9 mouse cellular contexts compared by ENCODE assay signal in the genomic region with DNA sequence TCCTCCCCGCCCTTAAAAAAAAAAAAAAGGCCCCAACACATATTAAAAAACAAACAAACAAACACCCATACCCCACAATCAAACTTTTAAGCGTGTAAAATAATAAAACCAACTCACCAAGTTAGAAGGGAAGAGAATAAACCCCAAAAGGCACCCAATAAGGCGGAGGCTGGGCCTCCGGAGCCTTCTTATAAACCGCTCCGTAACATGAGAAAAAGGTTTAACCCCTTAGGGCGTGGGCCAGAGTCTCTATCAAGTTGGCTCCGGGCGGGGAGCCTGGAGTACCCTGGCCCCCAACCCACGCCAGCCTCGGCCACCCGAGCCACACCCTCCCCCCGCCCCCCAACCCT. TPM values are rescaled to one million over a fixed set of nuclear protein-coding genes. Genes with fewer than 3 reads are reported as not detected.
A peak's percentile ranks its signal among the peaks of the same experiment; 100 is the strongest.
DNase-seq lines count a peak whose midpoint lies in the region; ATAC-seq and TF ChIP-seq lines count a peak whose summit lies in the region.
"Had no signal": no experiment of that assay in that cellular context is flagged by ENCODE, and none has a peak within 500 bp of the region (broad histone marks: within the 10 kb centered on the region; RNA-seq: fewer than 3 reads in every experiment).

No protein-coding gene starts in this region.

- no peaks in the 10 kb centered on the region for H3K4me1 ChIP-seq in cortical plate, adult 2 months (ENCODE audit: control insufficient read depth, insufficient read depth, low read length)
- peaks cover 3% of the 10 kb centered on the region; the same call in 1 of the 2 replicates for H3K4me1 ChIP-seq in hindbrain, postnatal 0 days (ENCODE audit: insufficient read depth, low read length)
- peaks cover 30% of the 10 kb centered on the region for H3K4me1 ChIP-seq in neural tube, embryonic 12.5 days

- peak overlapping the region; percentile 97 for H3K9ac ChIP-seq in hindbrain, postnatal 0 days (replicated peaks; ENCODE audit: low read length)
- peak overlapping the region; percentile 96 for H3K9ac ChIP-seq in neural tube, embryonic 12.5 days

- peak overlapping the region; percentile 92 for H3K4me2 ChIP-seq in hindbrain, postnatal 0 days (ENCODE audit: low read depth, low read length)
- H3K4me2 ChIP-seq in neural tube, embryonic 12.5 days (replicated peaks), result peak overlapping the region; percentile 93

- H3K27me3 ChIP-seq in hindbrain, postnatal 0 days (ENCODE audit: insufficient read depth, low read length), result no peaks in the 10 kb centered on the region
- H3K27me3 ChIP-seq in neural tube, embryonic 12.5 days (replicated peaks), result no peaks in the 10 kb centered on the region; the same call in 1 of the 2 replicates

- peak overlapping the region; percentile 75 for H3K4me3 ChIP-seq in left cerebral cortex, adult 2 months
- H3K4me3 ChIP-seq in cortical plate, adult 2 months (ENCODE audit: insufficient read depth, low read length), result peak overlapping the region; percentile 60
- peak overlapping the region; percentile 85 for H3K4me3 ChIP-seq in hindbrain, postnatal 0 days (ENCODE audit: low read length)
- H3K4me3 ChIP-seq in neural tube, embryonic 12.5 days, result peak overlapping the region; percentile 75

- no peak for TF ChIP-seq CTCF in left cerebral cortex, adult 2 months (IDR thresholded peaks at IDR 0.05)
- TF ChIP-seq CTCF in cortical plate, adult 2 months (IDR thresholded peaks at IDR 0.05; ENCODE audit: extremely low read depth, insufficient read depth, low read length), result no peak
- TF ChIP-seq CTCF in hindbrain, postnatal 0 days (IDR thresholded peaks at IDR 0.05; ENCODE audit: low read depth), result no peak

- DNase-seq in left cerebral cortex, adult 2 months (ENCODE audit: extremely low spot score in 1 of 2, low spot score in 2 of 2), result no peak
- no peak for DNase-seq in left cerebral cortex, adult 11 months (ENCODE audit: low spot score)
- DNase-seq in hindbrain, postnatal 0 days (ENCODE audit: low spot score), result no peak
- no peak for DNase-seq in gastrocnemius, postnatal 25 days
- DNase-seq in urinary bladder, postnatal 25 days (ENCODE audit: low spot score), result no peak
- no peak for DNase-seq in urinary bladder, postnatal 36 days (ENCODE audit: low spot score in 2 of 2)

- H3K9me3 ChIP-seq in hindbrain, postnatal 0 days (ENCODE audit: low read length), result no peaks in the 10 kb centered on the region
- H3K9me3 ChIP-seq in neural tube, embryonic 12.5 days, result no peaks in the 10 kb centered on the region

- TF ChIP-seq POLR2A in cortical plate, adult 2 months (IDR thresholded peaks at IDR 0.05; ENCODE audit: extremely low read depth, insufficient read depth, low read length), result no peak

- no peaks in the 10 kb centered on the region for H3K36me3 ChIP-seq in hindbrain, postnatal 0 days (ENCODE audit: insufficient read depth, low read length)
- no peaks in the 10 kb centered on the region for H3K36me3 ChIP-seq in neural tube, embryonic 12.5 days

- WGBS in hindbrain, postnatal 0 days, result under 1% methylated on average over 9 of the region's 13 CpGs
- whole genome bisulfite sequencing in neural tube, embryonic 12.5 days, result 0% methylated on average over 12 of the region's 13 CpGs

- intact Hi-C loops in left cerebral cortex, adult 2 months (cut with DNase I), result no loop called here

- H3K27ac ChIP-seq in left cerebral cortex, adult 2 months, result peak overlapping the region; percentile 72
- no peak overlapping the region for H3K27ac ChIP-seq in cortical plate, adult 2 months (ENCODE audit: insufficient read depth, low read length)
- peak overlapping the region; percentile 96 for H3K27ac ChIP-seq in hindbrain, postnatal 0 days
- H3K27ac ChIP-seq in neural tube, embryonic 12.5 days, result peak overlapping the region; percentile 86

- ATAC-seq in hindbrain, postnatal 0 days, result peak; percentile 62; the same call in 1 of the 2 replicates
- ATAC-seq in neural tube, embryonic 12.5 days (ENCODE audit: low FRiP score, low read depth), result no peak

RNA-seq across cellular contexts. Expression of gene Arsg, which starts 0.4 kb away (rescaled TPM):
- total RNA-seq in left cerebral cortex, adult 2 months (2021), result 10 to 100 TPM; 10.2 to 11.1 TPM
- polyA plus RNA-seq in cortical plate, adult 2 months (2012; rRNA removed), result 23.2 and 26.8 TPM in 2 replicates
- total RNA-seq in hindbrain, postnatal 0 days (2014; rRNA removed), result 10.4 and 13.1 TPM in 2 replicates
- polyA plus RNA-seq in hindbrain, postnatal 0 days (2015; fragmentation: Nextera tagmentation; extraction: Ambion mirVana), result 9.9 and 10.3 TPM in 2 replicates
- polyA plus RNA-seq in neural tube, embryonic 12.5 days (2016; fragmentation: Nextera tagmentation; extraction: Ambion mirVana), result 2.5 and 2.7 TPM in 2 replicates
- total RNA-seq in gastrocnemius, postnatal 25 days (2021), result 1 to 10 TPM; 2.6 to 4.7 TPM

RNA-seq across cellular contexts. Expression of gene Slc16a6, which starts 0.6 kb away (rescaled TPM):
- total RNA-seq in left cerebral cortex, adult 2 months (2021), result 10 to 100 TPM; 11.6 to 12.3 TPM
- 7.2 and 7.8 TPM in 2 replicates for polyA plus RNA-seq in cortical plate, adult 2 months (2012; rRNA removed)
- 10.5 and 11.2 TPM in 2 replicates for total RNA-seq in hindbrain, postnatal 0 days (2014; rRNA removed)
- polyA plus RNA-seq in hindbrain, postnatal 0 days (2015; fragmentation: Nextera tagmentation; extraction: Ambion mirVana), result 7.9 and 8.7 TPM in 2 replicates
- polyA plus RNA-seq in neural tube, embryonic 12.5 days (2016; fragmentation: Nextera tagmentation; extraction: Ambion mirVana), result 3.9 and 4.0 TPM in 2 replicates
- total RNA-seq in gastrocnemius, postnatal 25 days (2021), result 10 to 100 TPM in 1 of 2 experiments, 1 to 10 TPM in 1; 7.0 to 11.5 TPM

RNA-seq across cellular contexts. Expression of gene Amz2, which starts 47.0 kb away (rescaled TPM):
- total RNA-seq in left cerebral cortex, adult 2 months (2021), result 10 to 100 TPM; 49.5 TPM
- polyA plus RNA-seq in cortical plate, adult 2 months (2012; rRNA removed), result 59.5 and 65.9 TPM in 2 replicates
- 145 and 151 TPM in 2 replicates for total RNA-seq in hindbrain, postnatal 0 days (2014; rRNA removed)
- 38.4 and 38.8 TPM in 2 replicates for polyA plus RNA-seq in hindbrain, postnatal 0 days (2015; fragmentation: Nextera tagmentation; extraction: Ambion mirVana)
- polyA plus RNA-seq in neural tube, embryonic 12.5 days (2016; fragmentation: Nextera tagmentation; extraction: Ambion mirVana), result 47.1 and 48.7 TPM in 2 replicates
- total RNA-seq in gastrocnemius, postnatal 25 days (2021), result 10 to 100 TPM; 54.0 to 63.0 TPM

RNA-seq across cellular contexts. Expression of gene 9930022D16Rik, which starts 59.1 kb away (rescaled TPM):
- not detected for total RNA-seq in left cerebral cortex, adult 2 months (2021)
- polyA plus RNA-seq in cortical plate, adult 2 months (2012; rRNA removed), result 0.04 and 0.06 TPM in 2 replicates
- not detected in 2 replicates for total RNA-seq in hindbrain, postnatal 0 days (2014; rRNA removed)
- not detected in 2 replicates for polyA plus RNA-seq in hindbrain, postnatal 0 days (2015; fragmentation: Nextera tagmentation; extraction: Ambion mirVana)
- not detected in 2 replicates for polyA plus RNA-seq in neural tube, embryonic 12.5 days (2016; fragmentation: Nextera tagmentation; extraction: Ambion mirVana)
- not detected for total RNA-seq in gastrocnemius, postnatal 25 days (2021)
- total RNA-seq: adrenal gland, postnatal 25 days had no signal
